Mouse (Mus musculus): ENCODE results near the gene Zfp950. TPM values are rescaled to one million over a fixed set of nuclear protein-coding genes. Genes with fewer than 3 reads are reported as not detected.

Gene Zfp950
- total RNA-seq, 2 experiments from 2014 or later = 3.5 to 5.4 TPM

GRCm38 (mm10) chr19:61089001-61089400, 51.6 kb downstream of the Zfp950 start:
- DNase-seq = no peak
- no peak overlapping the region for H3K4me3 ChIP-seq
- no peak overlapping the region for H3K27ac ChIP-seq
- no peak for TF ChIP-seq CTCF (IDR thresholded peaks at IDR 0.05)
- intact Hi-C loops (cut with DNase I) = no loop called here

GRCm38 (mm10) chr19:61087781-61088180, 52.9 kb downstream of the Zfp950 start:
- no peak for TF ChIP-seq CTCF (IDR thresholded peaks at IDR 0.05)
- Histone ChIP-seq H3K4me3 (no peak overlapping the region), H3K27ac (no peak overlapping the region)
- DNase-seq = no peak
- intact Hi-C loops (cut with DNase I) = no loop called here

GRCm38 (mm10) chr19:61085217-61085616, 55.4 kb downstream of the Zfp950 start:
- no peak for DNase-seq
- intact Hi-C loops (cut with DNase I) = loop anchor here (2.0 kb wide), 1 partner anchor 246 kb away; no protein-coding TSS in a partner anchor
- Histone ChIP-seq H3K27ac (no peak overlapping the region), H3K4me3 (no peak overlapping the region)
- no peak for TF ChIP-seq CTCF (IDR thresholded peaks at IDR 0.05)

GRCm38 (mm10) chr19:61084149-61084940, 56.3 kb downstream of the Zfp950 start:
- peak; percentile 88 for DNase-seq
- intact Hi-C loops (cut with DNase I) = loop anchor here (1.0 to 2.0 kb wide), 2 partner anchors 195 to 246 kb away; partner anchors contain the start of gene Grk5
- Histone ChIP-seq H3K4me3 (no peak overlapping the region), H3K27ac (no peak overlapping the region)
- peak; percentile 91 for TF ChIP-seq CTCF (IDR thresholded peaks at IDR 0.05)

- TF ChIP-seq CTCF (IDR thresholded peaks at IDR 0.05) = no peak
- intact Hi-C loops (cut with DNase I) = no loop called here
Measured at GRCm38 (mm10) chr19:61083006-61083405, 57.6 kb downstream of the Zfp950 start.

GRCm38 (mm10) chr19:61080251-61080749, 60.3 kb downstream of the Zfp950 start:
- peak overlapping the region; percentile 44 for H3K27ac ChIP-seq
- TF ChIP-seq CTCF (IDR thresholded peaks at IDR 0.05) = no peak
- no peak overlapping the region for H3K4me3 ChIP-seq
- DNase-seq = no peak
- intact Hi-C loops (cut with DNase I) = no loop called here

More at GRCm38 (mm10) chr19:61083006-61083405, 57.6 kb downstream of the Zfp950 start:
- Histone ChIP-seq H3K27ac (no peak overlapping the region), H3K4me3 (no peak overlapping the region)
- DNase-seq = no peak

GRCm38 (mm10) chr19:61078622-61079021, 62.0 kb downstream of the Zfp950 start:
- TF ChIP-seq CTCF (IDR thresholded peaks at IDR 0.05) = no peak
- H3K4me3 ChIP-seq = no peak overlapping the region
- DNase-seq = no peak
- no peak overlapping the region for H3K27ac ChIP-seq
- intact Hi-C loops (cut with DNase I) = no loop called here

- TF ChIP-seq CTCF (IDR thresholded peaks at IDR 0.05) = peak; percentile 22; the same call in 1 of the 2 replicates
- no peak overlapping the region for H3K27ac ChIP-seq
- intact Hi-C loops (cut with DNase I) = no loop called here
- no peak for DNase-seq
- H3K4me3 ChIP-seq = no peak overlapping the region
Measured at GRCm38 (mm10) chr19:61065011-61065410, 75.6 kb downstream of the Zfp950 start.

GRCm38 (mm10) chr19:61064386-61064785, 76.3 kb downstream of the Zfp950 start:
- no peak for DNase-seq
- TF ChIP-seq CTCF (IDR thresholded peaks at IDR 0.05) = peak; percentile 43
- H3K27ac ChIP-seq = no peak overlapping the region
- intact Hi-C loops (cut with DNase I) = loop anchor here (5.0 kb wide), 1 partner anchor 172 kb away; no protein-coding TSS in a partner anchor
- no peak overlapping the region for H3K4me3 ChIP-seq

- no peak for TF ChIP-seq CTCF (IDR thresholded peaks at IDR 0.05)
- H3K27ac ChIP-seq = peak overlapping the region; percentile 17; the same call in 1 of the 2 replicates
- intact Hi-C loops (cut with DNase I) = no loop called here
- no peak overlapping the region for H3K4me3 ChIP-seq
- no peak for DNase-seq
Measured at GRCm38 (mm10) chr19:61057581-61057980, 83.1 kb downstream of the Zfp950 start.

- DNase-seq = no peak
- H3K4me3 ChIP-seq = no peak overlapping the region
- no peak for TF ChIP-seq CTCF (IDR thresholded peaks at IDR 0.05)
- peak overlapping the region; percentile 17; the same call in 1 of the 2 replicates for H3K27ac ChIP-seq
- intact Hi-C loops (cut with DNase I) = no loop called here
Measured at GRCm38 (mm10) chr19:61056783-61057410, 83.7 kb downstream of the Zfp950 start.

GRCm38 (mm10) chr19:61052786-61053185, 87.9 kb downstream of the Zfp950 start:
- H3K27ac ChIP-seq = peak overlapping the region; percentile 44; the same call in 1 of the 2 replicates
- intact Hi-C loops (cut with DNase I) = no loop called here

GRCm38 (mm10) chr19:61052008-61052407, 88.6 kb downstream of the Zfp950 start:
- peak overlapping the region; percentile 44 for H3K27ac ChIP-seq
- H3K4me3 ChIP-seq = no peak overlapping the region
- DNase-seq = no peak
- no peak for TF ChIP-seq CTCF (IDR thresholded peaks at IDR 0.05)
- intact Hi-C loops (cut with DNase I) = no loop called here

More at GRCm38 (mm10) chr19:61052786-61053185, 87.9 kb downstream of the Zfp950 start:
- no peak for TF ChIP-seq CTCF (IDR thresholded peaks at IDR 0.05)
- no peak overlapping the region for H3K4me3 ChIP-seq
- DNase-seq = no peak
